Mouse (Mus musculus) adrenal gland, postnatal 4 days (tissue): Measurements from ENCODE around the gene Coasy. TPM values are rescaled to one million over a fixed set of nuclear protein-coding genes. Genes with fewer than 3 reads are reported as not detected.
A peak's percentile ranks its signal among the peaks of the same experiment; 100 is the strongest.

ENCODE experiments used
- DNase-seq, 2 experiments: peaks; one replicate each; pipeline ENCODE4 v3.0.0; 2021 to 2022; ENCODE audit warnings: low spot score in 2 of 2, mixed read lengths in 2 of 2
- total RNA-seq, 2 experiments: library from RNA; stranded (reverse); gene quantifications; 2 replicates each; pipeline ENCODE4 v1.2.3; 2021

The Coasy gene
- total RNA-seq, 2 experiments from 2014 or later = 59.8 to 65.6 TPM

DNA sequence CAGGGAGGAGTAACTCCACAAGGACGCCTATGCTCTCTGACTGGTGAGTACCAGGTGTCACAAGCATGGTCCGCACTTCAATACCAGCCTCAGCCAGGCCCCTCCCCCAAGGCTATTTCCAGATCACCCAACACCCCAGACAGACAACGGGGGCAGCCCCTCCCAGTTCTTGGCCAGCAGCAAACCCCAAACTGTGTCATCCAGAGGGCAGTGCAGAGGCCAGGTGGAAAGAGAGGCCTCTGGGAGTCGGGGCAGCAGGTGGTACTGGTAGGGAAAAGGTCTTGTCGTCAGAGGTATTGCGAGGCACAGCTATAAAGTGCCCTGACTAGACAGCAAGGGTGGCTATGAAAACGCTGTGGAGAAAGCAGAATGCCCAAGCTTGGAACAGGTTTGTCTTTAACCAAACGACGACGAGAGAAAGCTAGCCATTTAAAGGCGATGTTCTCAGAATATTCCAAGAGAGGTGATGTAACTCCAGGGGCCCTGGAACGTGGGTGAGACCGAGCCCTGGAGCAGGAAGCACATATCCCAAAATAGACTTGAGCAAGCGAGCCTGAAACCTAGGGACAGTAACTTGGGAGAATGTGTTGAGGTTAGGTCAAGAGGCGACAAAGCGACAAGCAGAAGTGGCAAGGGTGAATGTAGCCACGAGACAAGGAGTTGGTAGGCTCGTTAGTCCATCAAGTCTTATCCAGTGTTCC, 47.8 kb downstream of the Coasy start:
- no peak for DNase-seq

DNA sequence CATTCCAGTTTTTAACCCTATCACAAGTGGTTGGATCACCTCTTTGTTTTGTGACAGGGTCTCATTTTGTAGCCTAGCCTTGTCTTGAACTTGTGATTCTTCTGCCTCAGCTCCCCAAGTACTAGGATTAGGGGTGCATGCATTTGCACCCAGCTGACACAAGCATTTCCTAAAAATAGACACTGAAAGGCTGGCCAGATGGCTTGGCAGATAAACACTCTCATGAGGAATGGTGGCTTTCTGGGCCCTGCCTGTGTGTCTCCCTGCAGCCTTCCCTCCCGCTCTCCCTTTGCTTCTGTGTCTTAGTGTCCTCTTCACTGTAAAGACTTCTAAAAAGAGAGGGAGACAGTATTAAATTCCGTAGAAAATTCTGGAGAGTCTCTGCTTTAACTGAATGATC, 48.8 kb downstream of the Coasy start:
- no peak for DNase-seq

DNA sequence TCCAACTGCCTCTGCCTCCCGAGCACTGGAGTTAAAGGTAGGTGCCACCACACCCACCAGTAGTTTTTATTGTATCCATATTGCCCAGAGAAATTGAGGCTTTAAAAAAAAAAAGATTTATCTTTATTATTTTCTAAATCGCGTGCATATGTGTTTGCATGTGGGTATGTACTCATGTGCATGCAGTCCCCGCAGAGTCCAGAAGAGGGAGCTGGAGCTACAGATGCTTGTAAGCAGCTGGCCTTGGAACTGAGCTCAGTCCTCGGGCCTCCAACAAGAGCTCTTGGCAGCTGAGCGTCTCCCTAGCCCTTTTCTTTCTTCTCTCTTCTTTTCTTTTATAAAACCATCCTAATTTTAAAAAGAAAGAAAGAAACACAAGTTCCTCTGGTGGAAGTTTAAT, 49.3 kb downstream of the Coasy start:
- DNase-seq = no peak

DNA sequence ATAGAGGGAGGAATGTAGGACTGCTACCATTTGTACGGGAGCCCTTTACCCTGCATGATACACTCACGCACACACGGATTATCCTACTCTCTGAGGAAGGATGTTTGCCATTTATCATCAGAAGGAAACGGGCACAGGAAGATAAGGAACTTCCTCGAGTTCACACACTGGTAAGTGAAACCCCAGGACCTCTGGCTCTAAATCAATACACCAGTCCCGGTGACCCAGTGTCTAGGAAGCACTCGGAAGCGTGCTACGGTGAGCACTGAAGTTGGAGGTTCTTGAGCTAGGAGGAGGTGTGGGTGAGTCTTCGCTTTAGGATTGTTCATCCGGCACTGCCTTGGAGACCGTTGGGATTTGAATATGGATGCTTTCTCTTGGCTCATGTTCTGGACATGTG, 50.7 kb downstream of the Coasy start:
- no peak for DNase-seq

DNA sequence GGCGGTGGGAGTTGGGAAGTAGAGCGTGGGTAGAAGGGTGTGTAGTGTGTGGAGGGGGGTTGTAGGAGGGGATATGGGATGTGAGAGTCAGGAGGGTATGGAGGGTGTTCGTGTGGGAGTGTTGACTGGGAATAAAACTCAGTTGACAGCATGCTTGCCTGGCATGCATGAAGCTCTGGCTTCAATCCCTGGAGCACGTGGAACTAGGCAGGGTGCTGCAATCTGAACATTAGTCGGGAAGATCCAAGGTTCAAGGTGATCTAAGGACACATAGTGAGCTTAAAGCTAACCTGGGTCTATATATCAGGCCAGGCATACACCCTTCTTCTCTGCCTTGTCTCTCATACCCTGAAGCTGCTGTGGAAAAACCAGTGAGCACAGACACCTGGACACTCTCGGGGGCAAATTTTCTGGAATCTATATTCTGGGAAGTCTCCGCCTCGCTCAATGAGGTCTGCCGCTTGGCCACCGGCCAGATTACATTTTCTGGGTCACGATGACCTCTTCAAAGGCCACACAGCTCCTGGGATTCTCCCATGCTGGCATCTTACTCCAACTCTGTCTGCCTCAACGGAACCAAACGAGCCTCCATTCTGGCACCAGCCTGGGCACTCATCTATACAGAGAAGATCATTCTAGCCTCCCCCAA, 52.0 kb downstream of the Coasy start:
- peak in 1 of 2 experiments; percentile 40 for DNase-seq

Other genes starting within 250 kb of the Coasy start
- 10 to 100 TPM; 68.2 to 68.7 TPM for gene Stat5b, start 231.8 kb upstream of the Coasy start, total RNA-seq
- 10 to 100 TPM; 34.1 to 42.1 TPM for gene Stat5a, start 223.2 kb upstream of the Coasy start, total RNA-seq
- gene Stat3, start 143.0 kb upstream of the Coasy start, total RNA-seq = 10 to 100 TPM; 72.8 to 74.9 TPM
- 100 to 1,000 TPM; 294 to 319 TPM for gene Cavin1, start 111.7 kb upstream of the Coasy start, total RNA-seq
- gene Atp6v0a1, start 73.1 kb upstream of the Coasy start, total RNA-seq = 100 to 1,000 TPM; 103 to 106 TPM
- 10 to 100 TPM; 36.9 to 37.8 TPM for gene Naglu, start 12.6 kb upstream of the Coasy start, total RNA-seq
- gene Hsd17b1, start 4.2 kb upstream of the Coasy start, total RNA-seq = under 1 TPM; 0.50 to 0.62 TPM
- gene Mlx, start 4.7 kb downstream of the Coasy start, total RNA-seq = 10 to 100 TPM; 27.3 to 27.5 TPM
- gene Psmc3ip, start 12.9 kb downstream of the Coasy start, total RNA-seq = 10 to 100 TPM; 10.3 to 11.9 TPM
- gene Retreg3, start 37.3 kb downstream of the Coasy start, total RNA-seq = 10 to 100 TPM; 51.8 to 52.6 TPM
- 10 to 100 TPM; 42.0 to 42.6 TPM for gene Tubg1, start 37.4 kb downstream of the Coasy start, total RNA-seq
- gene Tubg2, start 73.3 kb downstream of the Coasy start, total RNA-seq = 1 to 10 TPM; 7.7 to 8.1 TPM
- 1 to 10 TPM; 3.9 to 4.1 TPM for gene Cntnap1, start 88.0 kb downstream of the Coasy start, total RNA-seq
- gene Plekhh3, start 88.8 kb downstream of the Coasy start, total RNA-seq = 10 to 100 TPM; 26.9 to 30.7 TPM
- under 1 TPM in 1 of 2 experiments, not detected in 1; 0.22 TPM for gene Ccr10, start 92.9 kb downstream of the Coasy start, total RNA-seq
- gene Ezh1, start 143.9 kb downstream of the Coasy start, total RNA-seq = 10 to 100 TPM; 38.8 to 40.3 TPM
- 10 to 100 TPM; 85.7 to 96.0 TPM for gene Ramp2, start 163.5 kb downstream of the Coasy start, total RNA-seq
- 100 to 1,000 TPM; 106 to 111 TPM for gene Vps25, start 171.1 kb downstream of the Coasy start, total RNA-seq
- 10 to 100 TPM in 1 of 2 experiments, 1 to 10 TPM in 1; 3.8 to 20.0 TPM for gene Wnk4, start 178.0 kb downstream of the Coasy start, total RNA-seq
- gene Cntd1, start 196.4 kb downstream of the Coasy start, total RNA-seq = 1 to 10 TPM; 1.1 to 1.3 TPM
- gene Coa3, start 196.5 kb downstream of the Coasy start, total RNA-seq = 10 to 100 TPM; 62.9 to 67.1 TPM
- 100 to 1,000 TPM; 144 to 147 TPM for gene Becn1, start 219.7 kb downstream of the Coasy start, total RNA-seq
- 100 to 1,000 TPM; 122 to 124 TPM for gene Psme3, start 233.6 kb downstream of the Coasy start, total RNA-seq
- 1 to 10 TPM; 7.3 to 7.7 TPM for gene Aoc2, start 242.5 kb downstream of the Coasy start, total RNA-seq
- gene Aoc3, start 248.0 kb downstream of the Coasy start, total RNA-seq = 10 to 100 TPM; 28.8 to 33.7 TPM